Mouse (Mus musculus): Measurements from ENCODE around the gene Hand2. TPM values are rescaled to one million over a fixed set of nuclear protein-coding genes. Genes with fewer than 3 reads are reported as not detected.

The Hand2 gene
- polyA plus RNA-seq, 1 experiment, result not detected

DNA sequence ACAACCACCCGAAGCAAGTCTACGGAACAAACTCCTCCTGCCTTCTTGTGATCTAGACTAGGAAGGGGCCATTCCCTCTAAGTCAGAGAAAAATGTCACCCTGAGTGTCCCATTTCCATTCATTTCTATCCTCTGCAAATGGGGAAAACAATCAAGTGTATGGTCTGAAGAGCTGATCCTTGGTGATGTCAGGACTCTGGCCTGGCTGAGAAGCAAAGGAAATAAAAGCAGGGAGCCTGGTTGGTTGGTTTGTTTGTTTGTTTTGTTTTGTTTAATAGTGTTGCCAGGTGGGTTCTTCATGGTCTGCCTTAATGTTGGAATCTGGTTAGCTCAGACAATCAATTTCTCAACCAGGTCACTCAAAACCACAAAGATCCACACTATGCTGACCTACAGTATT, 9.3 kb downstream of the Hand2 start:
- H3K4me3 ChIP-seq (ENCODE audit: insufficient read depth, low read depth, low read length), result no peak overlapping the region
- no peaks in the 10 kb centered on the region for H3K4me1 ChIP-seq (ENCODE audit: control insufficient read depth, insufficient read depth, insufficient read length, low read length)
- H3K27ac ChIP-seq (replicated peaks; ENCODE audit: low read depth, low read length), result no peak overlapping the region

DNA sequence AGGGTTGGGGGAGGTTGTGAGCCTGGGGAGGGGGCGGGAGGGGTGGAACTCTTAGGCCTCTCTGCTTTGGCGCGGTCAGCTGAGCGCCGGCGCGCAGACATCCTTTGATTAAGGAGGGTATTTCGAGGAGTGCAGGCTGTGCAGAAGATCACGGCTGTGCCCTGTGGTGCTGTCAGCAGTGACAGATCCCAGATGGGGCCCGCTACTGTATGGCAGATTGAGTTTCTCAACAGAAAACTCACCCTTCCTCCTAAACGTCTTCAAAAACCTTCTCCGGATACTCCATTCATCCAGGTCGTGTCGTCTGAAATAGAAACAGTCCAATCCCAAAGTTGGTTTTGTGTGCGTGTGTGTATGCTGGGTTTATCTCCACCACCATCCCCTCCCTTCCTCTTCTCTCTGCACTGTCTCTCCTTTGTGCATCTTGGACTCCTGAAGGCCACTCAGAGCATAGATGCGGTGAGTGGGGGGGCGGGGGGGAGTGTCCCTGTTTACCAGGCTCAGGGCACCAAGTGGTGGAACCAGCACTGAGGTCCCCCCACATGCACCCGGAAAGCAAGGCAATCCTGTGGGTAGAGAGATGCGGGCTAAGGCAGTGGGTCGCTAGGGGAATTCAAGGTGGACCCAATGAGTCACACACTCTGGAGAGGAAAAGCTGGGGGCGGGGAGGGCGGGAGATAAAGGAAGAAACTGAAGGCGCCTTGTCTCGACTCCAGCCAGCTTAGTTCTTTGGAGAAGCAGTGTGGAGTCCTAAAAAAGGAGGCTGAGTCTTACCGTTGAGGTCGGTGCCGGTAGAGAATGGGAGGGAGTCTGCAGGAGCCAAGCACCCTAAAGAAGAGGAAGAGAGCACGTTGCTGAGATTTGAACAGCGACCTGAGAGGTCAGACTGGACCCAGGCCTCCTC, 11.2 kb downstream of the Hand2 start:
- no peaks in the 10 kb centered on the region for H3K4me1 ChIP-seq (ENCODE audit: control insufficient read depth, insufficient read depth, insufficient read length, low read length)
- H3K4me3 ChIP-seq (ENCODE audit: insufficient read depth, low read depth, low read length), result no peak overlapping the region
- no peak overlapping the region for H3K27ac ChIP-seq (replicated peaks; ENCODE audit: low read depth, low read length)

DNA sequence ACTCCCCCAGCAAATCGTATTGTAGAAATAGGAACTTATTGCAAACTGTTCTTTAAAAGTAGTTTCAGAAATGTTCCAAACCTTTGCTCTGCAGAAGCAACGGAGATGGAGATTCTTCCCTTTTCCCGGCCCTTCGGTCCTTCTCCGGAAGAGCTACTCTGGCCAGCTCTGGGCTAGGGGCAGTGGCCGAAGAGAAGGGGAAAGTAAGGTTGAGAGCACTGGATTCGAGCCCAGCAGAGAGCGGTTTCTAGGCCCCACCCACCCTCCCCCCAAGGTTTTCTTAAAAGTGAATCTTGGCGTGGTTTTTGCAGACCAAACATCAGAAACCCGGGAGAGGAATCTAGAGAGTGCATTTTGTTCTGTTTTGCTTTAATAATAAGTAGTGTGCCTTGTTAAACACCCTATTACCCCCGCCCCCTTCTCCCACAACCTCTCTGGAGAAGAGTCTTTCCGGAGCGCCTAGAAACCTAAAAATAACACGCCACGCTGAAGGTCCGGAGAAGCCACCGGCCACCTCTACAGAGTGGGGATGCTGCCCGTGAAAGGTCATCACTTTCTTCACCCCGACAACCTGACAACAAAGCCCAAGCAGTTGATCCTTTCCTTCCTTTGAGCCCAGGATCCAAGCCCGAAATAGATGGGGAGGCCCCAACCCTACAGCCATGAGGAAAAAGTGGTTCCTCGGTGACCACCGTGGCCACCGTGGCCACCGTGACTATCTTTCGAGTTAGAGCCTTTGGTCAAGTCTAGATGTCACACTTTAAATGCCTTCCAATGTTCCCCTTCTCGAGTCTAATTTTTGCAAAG, 12.1 kb downstream of the Hand2 start:
- H3K4me3 ChIP-seq (ENCODE audit: insufficient read depth, low read depth, low read length), result no peak overlapping the region
- no peaks in the 10 kb centered on the region for H3K4me1 ChIP-seq (ENCODE audit: control insufficient read depth, insufficient read depth, insufficient read length, low read length)
- H3K27ac ChIP-seq (replicated peaks; ENCODE audit: low read depth, low read length), result no peak overlapping the region

DNA sequence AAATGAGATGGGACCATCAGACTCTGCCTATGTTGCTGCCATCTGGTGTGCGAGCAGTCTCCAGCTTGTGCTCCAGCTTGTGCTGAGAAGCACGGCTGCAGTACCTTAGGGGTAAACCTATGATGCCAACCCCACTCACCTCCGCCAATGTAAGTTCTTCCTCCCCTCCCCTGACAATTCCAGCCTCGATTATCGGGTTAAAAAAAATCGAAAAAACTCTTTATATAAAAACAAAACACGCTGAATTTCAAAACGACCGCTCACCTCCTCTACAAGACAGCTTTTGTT, 12.6 kb downstream of the Hand2 start:
- no peak overlapping the region for H3K27ac ChIP-seq (replicated peaks; ENCODE audit: low read depth, low read length)
- H3K4me3 ChIP-seq (ENCODE audit: insufficient read depth, low read depth, low read length), result no peak overlapping the region
- no peaks in the 10 kb centered on the region for H3K4me1 ChIP-seq (ENCODE audit: control insufficient read depth, insufficient read depth, insufficient read length, low read length)

DNA sequence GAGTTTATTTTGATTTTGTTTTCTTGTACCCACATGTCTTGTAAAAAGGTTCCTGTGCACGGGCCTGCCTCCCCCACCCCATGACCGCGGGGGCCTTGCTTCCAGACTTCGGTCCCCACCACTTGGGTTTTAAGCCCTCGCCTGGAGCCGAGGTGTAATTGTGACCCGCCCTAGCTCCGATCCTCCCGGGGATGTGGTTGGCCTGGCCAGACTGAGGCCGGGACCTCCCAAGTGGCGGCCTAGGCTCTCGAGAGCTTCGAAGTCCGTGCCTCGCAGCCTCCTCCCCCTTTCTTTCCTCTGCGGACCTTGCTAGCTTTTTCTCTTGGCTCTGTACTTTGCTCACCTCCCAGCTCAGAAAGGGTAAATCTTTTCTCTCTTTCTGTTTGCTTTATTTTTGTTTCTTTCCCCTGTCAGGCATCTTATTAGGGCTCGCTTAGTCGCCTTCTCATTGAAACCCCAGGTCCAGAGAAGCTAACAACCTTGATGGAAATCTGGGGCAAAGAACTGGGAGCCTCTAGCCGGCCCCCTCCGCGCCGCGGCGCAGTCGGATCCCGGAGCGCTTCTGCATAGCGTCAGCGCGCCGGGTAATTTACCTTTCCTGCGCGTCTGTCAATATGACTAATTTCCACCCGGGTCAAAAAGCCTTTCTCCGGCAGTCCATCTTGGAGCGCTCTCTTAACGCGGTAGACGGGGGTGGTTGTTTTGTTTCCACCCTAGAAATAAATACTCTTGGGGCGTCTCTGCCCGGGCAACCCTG, 13.2 kb downstream of the Hand2 start:
- no peak overlapping the region for H3K4me3 ChIP-seq (ENCODE audit: insufficient read depth, low read depth, low read length)
- H3K27ac ChIP-seq (replicated peaks; ENCODE audit: low read depth, low read length), result no peak overlapping the region
- no peaks in the 10 kb centered on the region for H3K4me1 ChIP-seq (ENCODE audit: control insufficient read depth, insufficient read depth, insufficient read length, low read length)

DNA sequence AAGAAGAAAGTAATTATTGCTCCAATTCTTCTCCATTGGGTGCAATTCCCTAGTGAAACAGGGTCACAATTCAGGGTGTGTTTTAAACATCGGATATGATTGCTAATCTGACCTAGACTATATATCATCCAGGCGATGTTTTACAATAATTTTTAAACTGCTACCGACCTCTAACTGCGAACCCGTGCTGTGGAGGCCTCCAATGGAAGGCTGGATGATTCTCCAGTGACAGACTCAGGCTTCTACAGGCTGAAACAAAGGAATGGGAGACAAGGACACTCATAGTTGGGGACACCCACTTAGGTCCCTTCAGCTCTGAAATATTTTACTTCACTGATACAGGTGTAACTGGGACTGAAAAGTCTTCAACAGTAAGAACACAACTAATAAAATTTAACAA, 13.9 kb downstream of the Hand2 start:
- Histone ChIP-seq H3K4me3 (ENCODE audit: insufficient read depth, low read depth, low read length) (no peak overlapping the region), H3K27ac (replicated peaks; ENCODE audit: low read depth, low read length) (no peak overlapping the region), H3K4me1 (ENCODE audit: control insufficient read depth, insufficient read depth, insufficient read length, low read length) (no peaks in the 10 kb centered on the region)

- no peak overlapping the region for H3K27ac ChIP-seq (replicated peaks; ENCODE audit: low read depth, low read length)
Observed at GRCm38 (mm10) chr8:57337271-57338030, 16.7 kb downstream of the Hand2 start.

DNA sequence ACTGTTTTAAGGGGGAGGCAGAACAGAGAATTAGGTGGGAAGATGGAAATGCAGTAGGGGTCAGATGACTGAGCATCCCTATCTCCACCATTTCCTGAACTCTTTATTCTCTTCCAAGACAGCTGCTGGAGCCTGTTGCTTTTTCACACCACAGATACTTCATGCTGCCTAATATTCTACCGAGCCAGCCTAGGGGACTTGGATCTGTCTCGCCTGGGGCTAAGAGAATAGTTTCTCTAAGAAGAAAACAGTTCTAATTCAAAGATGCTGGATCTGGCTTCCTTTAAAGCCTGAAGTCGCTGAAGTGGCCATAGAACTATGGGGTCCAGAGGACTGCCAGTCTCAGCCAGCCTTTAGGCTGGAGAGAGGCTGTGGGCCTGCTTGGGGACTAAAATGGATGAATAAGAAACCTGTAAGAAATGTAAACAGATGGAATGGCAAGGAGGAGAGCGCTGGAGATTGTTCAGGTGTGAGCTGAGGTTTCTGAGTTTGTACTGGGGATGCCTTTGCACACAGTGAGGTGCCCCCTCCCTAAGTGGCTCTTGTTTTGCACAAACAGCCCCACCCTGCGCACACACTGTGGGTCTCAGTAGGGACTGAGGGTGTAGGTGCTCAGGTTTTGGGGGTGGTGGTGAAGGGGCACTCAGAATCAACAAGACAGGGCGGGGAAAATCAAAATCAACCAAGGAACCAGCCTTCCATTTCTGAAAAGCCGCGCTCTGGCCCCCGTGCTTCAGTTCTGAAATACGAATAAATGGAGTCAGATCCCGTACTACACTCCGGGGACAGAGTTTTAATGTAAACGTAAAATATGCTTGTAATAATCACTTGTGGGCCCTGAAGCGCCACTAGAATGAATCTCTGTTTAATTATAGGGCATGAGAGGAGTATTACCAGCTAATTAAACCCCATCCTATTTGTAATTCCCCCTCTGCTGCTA, 19.2 kb downstream of the Hand2 start:
- no peak overlapping the region for H3K4me3 ChIP-seq (ENCODE audit: insufficient read depth, low read depth, low read length)
- H3K27ac ChIP-seq (replicated peaks; ENCODE audit: low read depth, low read length), result no peak overlapping the region
- H3K4me1 ChIP-seq (ENCODE audit: control insufficient read depth, insufficient read depth, insufficient read length, low read length), result no peaks in the 10 kb centered on the region

More at GRCm38 (mm10) chr8:57337271-57338030, 16.7 kb downstream of the Hand2 start:
- no peak overlapping the region for H3K4me3 ChIP-seq (ENCODE audit: insufficient read depth, low read depth, low read length)
- H3K4me1 ChIP-seq (ENCODE audit: control insufficient read depth, insufficient read depth, insufficient read length, low read length), result no peaks in the 10 kb centered on the region

GRCm38 (mm10) chr8:57340840-57341540, 20.2 kb downstream of the Hand2 start:
- H3K4me1 ChIP-seq (ENCODE audit: control insufficient read depth, insufficient read depth, insufficient read length, low read length), result no peaks in the 10 kb centered on the region
- H3K4me3 ChIP-seq (ENCODE audit: insufficient read depth, low read depth, low read length), result no peak overlapping the region
- H3K27ac ChIP-seq (replicated peaks; ENCODE audit: low read depth, low read length), result no peak overlapping the region

- H3K27ac ChIP-seq (replicated peaks; ENCODE audit: low read depth, low read length), result no peak overlapping the region
- H3K4me3 ChIP-seq (ENCODE audit: insufficient read depth, low read depth, low read length), result no peak overlapping the region
- no peaks in the 10 kb centered on the region for H3K4me1 ChIP-seq (ENCODE audit: control insufficient read depth, insufficient read depth, insufficient read length, low read length)
Observed at GRCm38 (mm10) chr8:57341541-57341840, 20.7 kb downstream of the Hand2 start.

DNA sequence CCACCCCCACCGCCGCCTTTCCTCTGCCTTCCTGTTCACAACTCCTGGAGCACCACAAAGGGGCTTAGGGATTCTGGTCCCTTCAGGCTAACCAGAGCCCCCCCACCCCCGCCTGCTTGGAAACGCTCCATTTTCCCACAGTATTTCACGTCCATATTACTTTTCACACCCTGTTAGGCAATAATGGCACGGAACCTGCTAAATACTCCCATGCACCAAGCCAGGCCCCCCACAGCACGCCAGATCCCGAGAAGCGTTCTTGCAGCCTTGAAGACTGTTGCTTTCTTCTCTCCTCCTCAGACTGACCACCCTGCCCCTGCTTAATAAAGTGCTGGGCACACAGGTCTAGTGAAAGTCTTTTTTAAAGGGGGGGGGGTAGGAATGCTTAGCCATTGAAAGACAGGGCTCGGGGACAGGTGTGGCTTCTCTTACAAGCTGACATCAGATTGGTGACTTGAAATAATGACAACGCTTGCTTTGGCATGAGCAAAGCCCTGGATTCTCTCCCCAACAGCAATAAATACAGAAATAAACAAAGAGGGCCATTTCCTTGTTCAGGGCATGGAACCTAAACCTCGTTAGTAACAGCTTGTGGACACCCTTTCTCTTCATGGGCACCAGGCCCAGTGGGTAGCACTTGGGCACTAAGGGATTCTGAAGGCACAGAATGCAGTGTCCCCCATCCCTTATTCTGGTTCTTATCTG, 21.8 kb downstream of the Hand2 start:
- Histone ChIP-seq H3K27ac (replicated peaks; ENCODE audit: low read depth, low read length) (no peak overlapping the region), H3K4me3 (ENCODE audit: insufficient read depth, low read depth, low read length) (no peak overlapping the region), H3K4me1 (ENCODE audit: control insufficient read depth, insufficient read depth, insufficient read length, low read length) (no peaks in the 10 kb centered on the region)

GRCm38 (mm10) chr8:57343731-57344315, 23.0 kb downstream of the Hand2 start:
- Histone ChIP-seq H3K4me1 (ENCODE audit: control insufficient read depth, insufficient read depth, insufficient read length, low read length) (no peaks in the 10 kb centered on the region), H3K27ac (replicated peaks; ENCODE audit: low read depth, low read length) (no peak overlapping the region)

More at GRCm38 (mm10) chr8:57343731-57344315, 23.0 kb downstream of the Hand2 start:
- no peak overlapping the region for H3K4me3 ChIP-seq (ENCODE audit: insufficient read depth, low read depth, low read length)

Measured in brown adipose tissue, adult 24 weeks (tissue).